Mouse (Mus musculus): ENCODE results near the gene Npr2. TPM values are rescaled to one million over a fixed set of nuclear protein-coding genes. Genes with fewer than 3 reads are reported as not detected.

Npr2 gene
- total and polyA plus RNA-seq, 3 experiments: 0.38 to 0.49 TPM; not detected in 1

DNA sequence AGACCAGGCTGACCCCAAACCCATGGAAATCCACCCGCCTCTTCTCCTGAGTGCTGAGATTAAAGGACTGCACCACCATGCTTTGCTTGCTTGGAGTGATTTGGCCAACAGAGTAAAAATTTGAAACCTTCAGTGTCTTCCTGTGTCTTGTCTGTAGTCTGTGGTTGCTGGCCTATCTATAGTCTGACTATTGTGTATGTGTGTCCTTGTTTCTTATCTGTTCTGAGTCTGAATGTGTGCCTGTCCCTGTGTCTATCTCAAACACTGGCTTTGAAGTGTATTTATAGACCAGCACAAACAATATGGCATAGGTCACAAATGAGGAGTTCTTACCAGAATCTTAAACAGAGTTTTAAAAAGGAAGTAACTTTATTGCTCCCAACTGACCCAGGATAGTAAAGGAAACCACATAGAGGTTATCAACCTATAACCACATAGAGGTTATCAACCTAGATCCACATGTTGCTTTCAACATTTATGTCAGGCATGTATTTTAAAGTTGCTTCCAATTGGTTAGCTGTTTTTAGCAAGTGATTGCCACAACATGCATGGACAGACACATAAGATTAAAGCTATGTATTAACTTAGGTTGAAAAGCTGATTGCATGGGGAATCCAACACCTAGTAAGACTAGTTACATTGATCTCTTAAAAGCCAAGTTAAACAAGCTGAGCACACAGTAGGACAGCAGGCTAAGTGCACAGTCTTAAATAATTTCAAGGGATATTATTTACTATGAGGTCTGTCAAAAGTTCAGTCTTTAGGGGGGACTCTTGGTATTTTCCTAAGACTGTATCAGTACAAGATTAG, 62.9 kb downstream of the Npr2 start:
- H3K4me3 ChIP-seq (replicated peaks in 1 of 3; ENCODE audit: low read depth in 2 of 3, low read length in 2 of 3, poor library complexity in 1 of 3): no peak overlapping the region
- DNase-seq (ENCODE audit: extremely low read depth): no peak
- H3K79me2 ChIP-seq (replicated peaks; ENCODE audit: control insufficient read depth, extremely low read depth, insufficient read depth, poor library complexity, severe bottlenecking): no peaks in the 10 kb centered on the region
- H3K9ac ChIP-seq (ENCODE audit: insufficient read depth, low read depth): no peak overlapping the region
- H3K4me2 ChIP-seq (ENCODE audit: insufficient read depth, low read depth, poor library complexity, severe bottlenecking): no peak overlapping the region
- dilution Hi-C loops (cut with MboI; ENCODE audit: extremely low pct_ligation_motif_present, extremely low pct_unique_long_range_greater_than_20kb, low sequenced_read_pairs) (no loop called here), in situ Hi-C loops (cut with MboI; ENCODE audit: low pct_ligation_motif_present, low pct_unique_long_range_greater_than_20kb, low sequenced_read_pairs) (no loop called here)
- peaks cover 90% of the 10 kb centered on the region for H3K27me3 ChIP-seq (replicated peaks)
- H3K36me3 ChIP-seq (replicated peaks in 1 of 2; ENCODE audit: control insufficient read depth in 1 of 2, insufficient read depth in 1 of 2, low read length in 1 of 2): no peaks in the 10 kb centered on the region
- no peak overlapping the region for H3K27ac ChIP-seq (ENCODE audit: insufficient read depth, low read depth)
- H3K9me3 ChIP-seq (replicated peaks; ENCODE audit: low read length): no peaks in the 10 kb centered on the region
- no peaks in the 10 kb centered on the region for H3K4me1 ChIP-seq (ENCODE audit: control insufficient read depth in 1 of 2, insufficient read depth in 2 of 2)
- TF ChIP-seq JUND (conservative IDR thresholded peaks at IDR 0.05; ENCODE audit: low read depth, low read length) (no peak), TBP (conservative IDR thresholded peaks at IDR 0.05; ENCODE audit: low read depth, low read length) (no peak), ETS1 (conservative IDR thresholded peaks at IDR 0.05; ENCODE audit: low read depth, low read length) (no peak), RCOR1 (conservative IDR thresholded peaks at IDR 0.05; ENCODE audit: low read depth, low read length) (no peak), UBTF (IDR thresholded peaks at IDR 0.05; ENCODE audit: low read depth, low read length) (no peak), POLR2A (IDR thresholded peaks at IDR 0.05; ENCODE audit: low read depth, low read length) (no peak), E2F4 (IDR thresholded peaks at IDR 0.05; ENCODE audit: insufficient replicate concordance, low read depth, low read length) (no peak), MAZ (IDR thresholded peaks at IDR 0.05; ENCODE audit: low read depth, low read length) (no peak), MXI1 (IDR thresholded peaks at IDR 0.05; ENCODE audit: low read depth, low read length) (no peak), GABPA (IDR thresholded peaks at IDR 0.05; ENCODE audit: insufficient replicate concordance, low read depth, low read length) (no peak), CHD2 (IDR thresholded peaks at IDR 0.05; ENCODE audit: low read length) (no peak), CHD1 (IDR thresholded peaks at IDR 0.05; ENCODE audit: low read depth, low read length) (no peak), KAT2A (IDR thresholded peaks at IDR 0.05; ENCODE audit: insufficient replicate concordance, low read length) (no peak), TCF12 (IDR thresholded peaks at IDR 0.05; ENCODE audit: low read depth, low read length) (no peak), HCFC1 (IDR thresholded peaks at IDR 0.05; ENCODE audit: low read depth, low read length) (no peak), ZMIZ1 (IDR thresholded peaks at IDR 0.05; ENCODE audit: low read depth, low read length) (no peak), BHLHE40 (IDR thresholded peaks at IDR 0.05; ENCODE audit: low read depth, low read length) (no peak), MYC (IDR thresholded peaks at IDR 0.05; ENCODE audit: low read depth, low read length) (no peak)

DNA sequence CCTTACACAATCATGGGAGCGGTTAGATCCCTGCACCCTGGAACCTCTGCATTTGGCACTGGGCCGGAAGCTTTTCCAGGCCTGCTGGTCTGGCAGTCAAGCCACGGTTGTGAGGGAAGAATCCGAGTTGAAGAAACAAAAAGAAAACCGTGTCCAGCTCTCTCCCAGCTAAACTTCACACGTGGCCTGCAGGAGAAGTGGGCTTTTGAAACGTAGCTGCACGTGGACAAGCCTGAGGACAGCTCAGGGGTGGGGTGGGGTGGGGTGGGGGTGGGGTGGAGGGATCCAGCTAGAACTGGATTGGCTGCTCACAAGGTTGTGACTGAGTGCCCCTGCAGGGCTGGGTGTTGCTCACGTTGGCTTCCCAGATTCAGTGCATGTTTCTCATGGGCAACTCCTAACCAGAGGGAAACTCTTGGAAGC, 63.5 kb downstream of the Npr2 start:
- Histone ChIP-seq H3K9me3 (replicated peaks; ENCODE audit: low read length) (no peaks in the 10 kb centered on the region), H3K4me1 (ENCODE audit: control insufficient read depth in 1 of 2, insufficient read depth in 2 of 2) (no peaks in the 10 kb centered on the region), H3K27me3 (replicated peaks) (peaks cover 90% of the 10 kb centered on the region), H3K36me3 (replicated peaks in 1 of 2; ENCODE audit: control insufficient read depth in 1 of 2, insufficient read depth in 1 of 2, low read length in 1 of 2) (no peaks in the 10 kb centered on the region), H3K4me2 (ENCODE audit: insufficient read depth, low read depth, poor library complexity, severe bottlenecking) (no peak overlapping the region), H3K79me2 (replicated peaks; ENCODE audit: control insufficient read depth, extremely low read depth, insufficient read depth, poor library complexity, severe bottlenecking) (no peaks in the 10 kb centered on the region), H3K27ac (ENCODE audit: insufficient read depth, low read depth) (no peak overlapping the region), H3K9ac (ENCODE audit: insufficient read depth, low read depth) (no peak overlapping the region), H3K4me3 (replicated peaks in 1 of 3; ENCODE audit: low read depth in 2 of 3, low read length in 2 of 3, poor library complexity in 1 of 3) (no peak overlapping the region)
- no peak for TF ChIP-seq MEF2A (IDR thresholded peaks at IDR 0.05; ENCODE audit: borderline replicate concordance, low read depth, low read length)
- TF ChIP-seq ZKSCAN1 (IDR thresholded peaks at IDR 0.05; ENCODE audit: borderline replicate concordance, low read depth, low read length): no peak
- no peak for TF ChIP-seq SIN3A (IDR thresholded peaks at IDR 0.05; ENCODE audit: low read length)
- TF ChIP-seq NELFE (IDR thresholded peaks at IDR 0.05; ENCODE audit: low read depth, low read length): no peak
- TF ChIP-seq SMC3 (IDR thresholded peaks at IDR 0.05; ENCODE audit: low read depth, low read length): no peak
- no peak for TF ChIP-seq IRF4 (IDR thresholded peaks at IDR 0.05; ENCODE audit: low read depth, low read length)
- TF ChIP-seq E2F4 (IDR thresholded peaks at IDR 0.05; ENCODE audit: insufficient replicate concordance, low read depth, low read length): no peak
- no peak for TF ChIP-seq MAX (IDR thresholded peaks at IDR 0.05; ENCODE audit: low read length)
- TF ChIP-seq UBTF (IDR thresholded peaks at IDR 0.05; ENCODE audit: low read depth, low read length): no peak
- TF ChIP-seq CHD1 (IDR thresholded peaks at IDR 0.05; ENCODE audit: low read depth, low read length): no peak
- TF ChIP-seq MXI1 (IDR thresholded peaks at IDR 0.05; ENCODE audit: low read depth, low read length): no peak
- no peak for TF ChIP-seq NRF1 (IDR thresholded peaks at IDR 0.05; ENCODE audit: low read depth, low read length)
- TF ChIP-seq BHLHE40 (IDR thresholded peaks at IDR 0.05; ENCODE audit: low read depth, low read length): no peak
- no peak for TF ChIP-seq TBP (conservative IDR thresholded peaks at IDR 0.05; ENCODE audit: low read depth, low read length)
- no peak for TF ChIP-seq MYC (IDR thresholded peaks at IDR 0.05; ENCODE audit: low read depth, low read length)
- TF ChIP-seq MAZ (IDR thresholded peaks at IDR 0.05; ENCODE audit: low read depth, low read length): no peak
- no peak for TF ChIP-seq EP300 (IDR thresholded peaks at IDR 0.05; ENCODE audit: low read length)
- no peak for DNase-seq (ENCODE audit: extremely low read depth)
- in situ Hi-C loops (cut with MboI; ENCODE audit: low pct_ligation_motif_present, low pct_unique_long_range_greater_than_20kb, low sequenced_read_pairs): no loop called here
- dilution Hi-C loops (cut with MboI; ENCODE audit: extremely low pct_ligation_motif_present, extremely low pct_unique_long_range_greater_than_20kb, low sequenced_read_pairs): no loop called here

Measured in CH12.LX (cell line).